Mouse (Mus musculus): ENCODE data around the gene Ilvbl. TPM values are rescaled to one million over a fixed set of nuclear protein-coding genes. Genes with fewer than 3 reads are reported as not detected.
A peak's percentile ranks its signal among the peaks of the same experiment; 100 is the strongest.
"Not testable (repeated sequence)": the region's sequence is repeated elsewhere in the genome, so short reads cannot be mapped to it uniquely, and the experiment has no call there.

Ilvbl gene
- 10 to 100 TPM; 15.6 to 24.1 TPM for total RNA-seq (2021)

DNA sequence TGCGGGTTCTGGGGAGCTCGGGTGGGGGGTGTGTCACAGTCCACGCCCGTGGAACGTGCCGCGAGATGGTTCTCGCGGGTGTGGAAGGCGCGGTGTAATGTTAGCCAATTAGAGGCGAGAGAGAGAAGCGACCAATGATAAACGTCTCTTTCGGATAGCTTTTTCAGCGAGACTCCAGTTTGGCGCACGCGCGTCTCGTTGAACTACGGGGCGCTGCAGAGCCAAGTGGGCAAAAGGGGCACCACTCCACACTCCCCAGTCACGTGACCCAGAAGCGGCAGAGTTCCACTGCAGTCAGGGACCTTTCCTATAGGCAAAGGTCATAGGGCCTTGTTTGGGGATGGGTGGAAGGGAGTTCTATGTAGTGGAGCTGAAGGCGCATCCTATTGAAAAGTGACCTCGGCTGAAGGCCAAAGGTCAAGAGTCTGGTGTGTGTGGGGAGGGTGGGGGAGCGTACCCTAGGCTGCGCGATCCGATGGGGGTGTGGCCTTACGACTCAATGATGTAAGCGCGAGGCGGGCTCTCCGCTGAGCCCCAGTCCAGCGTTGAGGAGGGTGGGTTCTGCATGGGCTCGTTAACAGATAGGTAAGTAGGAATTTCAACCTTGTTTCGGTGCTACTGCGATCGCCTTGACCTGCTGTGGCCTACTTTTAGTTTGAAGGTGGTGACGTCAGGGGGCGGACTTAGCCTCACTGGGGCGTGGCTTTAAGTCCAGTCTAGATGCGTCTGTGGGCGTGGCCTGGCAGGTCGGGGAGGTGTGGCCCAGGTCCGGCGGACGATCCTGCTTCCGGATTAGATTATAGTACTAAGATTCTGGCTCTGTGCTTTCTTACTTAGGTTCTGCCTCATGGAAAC, at the start of gene Ilvbl:
Gene Ilvbl, plus strand, starts transcription at position 97 of the 855 bp plus-strand sequence.
- DNase-seq, result peak; percentile 88 to 89

DNA sequence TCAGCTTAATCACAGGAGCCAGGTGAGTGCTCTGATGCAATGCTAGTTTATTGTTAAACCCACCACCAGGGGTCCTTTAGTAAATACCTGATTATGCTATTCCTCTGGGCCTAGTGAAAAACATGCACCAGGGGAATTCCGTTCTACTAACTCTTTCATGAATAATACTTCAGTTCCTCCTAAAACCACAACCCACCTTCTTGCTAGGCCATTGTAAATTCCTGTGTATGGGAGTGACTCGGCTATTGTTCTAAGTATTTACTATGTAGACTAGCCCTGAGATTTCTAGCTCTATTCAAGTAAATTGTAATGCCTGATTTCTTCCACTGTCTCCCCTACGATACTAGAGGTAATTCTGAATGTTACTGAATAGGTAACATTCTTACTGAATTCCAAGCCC, 49.1 kb upstream of the Ilvbl start:
- not testable (repeated sequence) for DNase-seq

DNA sequence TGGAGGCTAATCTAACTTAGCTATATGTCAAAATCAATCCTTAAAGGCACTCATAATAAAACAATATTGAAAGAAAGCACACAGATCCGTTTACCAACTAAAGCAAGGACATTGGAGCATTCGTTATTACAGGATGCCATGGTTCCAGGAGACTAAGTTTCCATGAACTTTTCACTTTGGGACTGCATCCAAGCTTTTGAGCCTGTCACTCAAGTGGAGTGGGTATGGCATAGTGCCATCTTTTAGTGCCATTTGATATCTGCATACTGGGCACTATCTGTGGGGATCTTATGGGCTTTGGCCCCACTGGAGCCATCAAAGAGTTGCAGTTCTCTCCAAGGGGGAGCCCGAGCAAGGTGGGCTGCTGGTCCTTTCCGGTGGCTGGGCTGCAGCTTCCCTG, 48.6 kb upstream of the Ilvbl start:
- no peak for DNase-seq

DNA sequence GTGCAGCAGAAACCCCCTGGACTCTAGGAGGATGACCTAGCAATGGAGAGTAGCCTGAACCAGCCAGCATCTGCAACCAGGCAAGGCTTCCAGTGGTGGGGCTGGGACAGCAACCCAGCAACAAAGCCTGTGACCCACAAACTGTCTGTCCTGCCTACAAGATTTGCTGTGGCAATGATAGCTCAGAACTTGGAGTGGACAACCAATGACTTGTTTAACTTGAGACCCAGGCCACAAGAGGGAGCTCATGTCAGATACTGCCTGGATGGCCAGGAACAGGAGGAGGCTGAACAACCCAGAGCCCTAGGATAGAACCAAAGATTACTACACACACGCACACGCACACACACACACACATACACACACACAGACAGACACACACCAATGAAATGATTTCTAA, 33.2 kb upstream of the Ilvbl start:
- peak in 1 of 2 experiments; percentile 3 for DNase-seq

DNA sequence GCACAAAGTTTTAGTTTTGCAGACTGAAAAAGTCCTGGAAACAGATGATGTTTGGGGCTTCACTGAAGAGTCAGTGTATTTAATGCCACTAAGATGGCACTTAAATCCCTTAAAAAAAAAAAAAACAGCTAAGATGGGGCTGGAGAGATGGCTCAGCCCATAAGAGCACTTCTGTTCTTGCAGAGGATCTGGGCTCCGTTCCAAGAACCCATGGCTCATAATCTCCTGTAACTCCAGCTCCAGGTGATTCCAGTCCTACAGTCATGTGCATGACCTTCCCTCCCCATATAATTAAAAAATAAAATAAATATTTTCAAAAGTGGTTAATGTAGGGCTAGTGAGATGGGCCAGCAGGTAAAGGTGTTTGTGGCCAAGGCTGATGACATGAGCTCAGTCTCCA, 9.1 kb upstream of the Ilvbl start:
- DNase-seq, result no peak

DNA sequence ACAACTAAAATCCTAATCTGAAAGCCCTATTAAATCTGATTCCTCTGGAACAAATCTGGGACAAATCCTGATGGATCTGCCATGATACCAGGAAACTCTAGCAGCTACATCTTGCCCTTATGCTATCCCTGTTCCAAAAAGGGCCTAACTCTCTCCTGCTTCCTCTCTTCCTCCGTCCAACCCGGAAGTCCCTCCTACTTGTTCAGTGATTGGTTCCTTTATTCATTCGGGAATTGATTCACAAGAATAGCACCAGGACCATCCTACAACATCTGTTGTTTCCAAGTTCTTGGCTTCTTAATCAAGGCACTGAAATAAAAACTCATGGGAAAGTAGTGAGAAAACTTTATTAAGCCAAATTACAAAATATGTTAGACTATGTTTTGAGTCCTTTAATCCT, 5.0 kb upstream of the Ilvbl start:
- DNase-seq, result no peak

DNA sequence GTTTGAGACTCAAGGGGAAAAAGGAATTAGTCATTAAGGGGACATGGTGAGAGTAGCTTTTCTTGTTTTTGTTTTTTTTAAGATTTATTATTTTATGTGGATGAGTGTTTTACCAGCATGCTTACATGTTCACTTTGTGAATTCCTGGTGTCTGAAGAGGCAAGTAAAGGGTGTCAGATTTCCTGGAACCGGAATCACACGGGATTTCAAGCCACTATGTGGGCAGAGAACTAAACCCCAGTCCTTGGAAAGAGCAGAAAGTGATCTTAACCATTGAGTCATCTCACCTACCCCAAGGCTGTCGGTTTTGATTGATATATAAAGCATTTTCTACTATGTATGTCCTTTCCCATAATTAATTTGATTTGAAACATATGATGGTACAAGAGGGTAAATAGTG, 4.5 kb upstream of the Ilvbl start:
- no peak for DNase-seq

DNA sequence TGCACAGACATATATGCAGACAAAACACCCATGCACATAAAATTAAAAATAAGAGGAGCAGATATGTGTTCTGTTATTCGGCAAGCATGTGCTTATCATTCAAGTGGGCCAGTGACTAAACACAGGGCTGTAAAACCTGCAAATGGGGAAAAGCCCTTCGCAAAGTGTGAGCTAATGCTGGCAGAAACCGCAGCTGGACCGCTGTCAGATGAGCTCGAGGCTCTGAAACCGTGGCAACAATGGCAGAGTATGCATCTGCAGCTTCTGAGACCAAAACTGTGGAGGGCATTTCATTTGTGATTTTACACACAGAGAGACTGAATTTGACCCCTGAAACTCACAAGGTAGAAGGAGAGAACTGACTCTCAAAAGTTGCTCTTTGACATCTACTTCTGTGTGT, 3.7 kb upstream of the Ilvbl start:
- no peak for DNase-seq

DNA sequence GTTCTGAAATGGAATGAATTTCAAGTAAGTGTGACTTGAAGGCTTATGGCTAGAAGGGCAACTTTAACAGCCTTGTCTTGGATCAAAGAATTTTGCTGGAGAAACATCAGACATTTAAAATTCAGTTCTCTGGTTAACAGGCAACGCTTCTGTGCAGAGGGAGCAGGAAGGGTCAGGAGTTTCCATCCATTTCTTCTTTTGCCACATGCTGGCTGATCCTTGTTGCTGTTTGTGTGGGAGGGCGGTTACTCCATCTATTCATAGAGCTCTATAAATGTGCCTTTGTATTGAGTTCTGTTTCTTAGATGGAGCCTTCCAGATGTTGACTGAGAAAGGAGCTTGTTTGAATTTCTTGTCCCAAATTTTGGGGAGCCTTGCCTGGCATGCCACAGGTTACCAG, 3.2 kb upstream of the Ilvbl start:
- no peak for DNase-seq

DNA sequence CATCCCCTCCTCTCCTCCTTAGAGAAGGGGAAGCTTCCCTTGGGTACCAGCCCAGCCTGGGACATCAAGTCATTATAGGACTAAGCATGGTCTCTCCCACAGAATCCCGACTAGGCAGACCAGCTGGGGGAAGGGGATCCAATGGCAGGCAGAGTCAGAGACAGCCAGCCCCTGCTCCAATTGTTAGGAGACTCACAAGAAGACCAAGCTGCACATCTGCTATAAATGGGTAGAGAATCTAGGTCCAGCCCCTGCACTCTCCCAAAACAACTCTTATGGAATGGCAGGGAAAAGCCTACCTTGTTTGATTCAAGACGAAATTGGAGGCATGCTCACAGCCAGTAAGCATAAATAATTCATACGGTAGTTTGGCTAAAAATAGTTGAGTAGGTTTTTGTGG, 920 bp upstream of the Ilvbl start:
- no peak for DNase-seq

DNA sequence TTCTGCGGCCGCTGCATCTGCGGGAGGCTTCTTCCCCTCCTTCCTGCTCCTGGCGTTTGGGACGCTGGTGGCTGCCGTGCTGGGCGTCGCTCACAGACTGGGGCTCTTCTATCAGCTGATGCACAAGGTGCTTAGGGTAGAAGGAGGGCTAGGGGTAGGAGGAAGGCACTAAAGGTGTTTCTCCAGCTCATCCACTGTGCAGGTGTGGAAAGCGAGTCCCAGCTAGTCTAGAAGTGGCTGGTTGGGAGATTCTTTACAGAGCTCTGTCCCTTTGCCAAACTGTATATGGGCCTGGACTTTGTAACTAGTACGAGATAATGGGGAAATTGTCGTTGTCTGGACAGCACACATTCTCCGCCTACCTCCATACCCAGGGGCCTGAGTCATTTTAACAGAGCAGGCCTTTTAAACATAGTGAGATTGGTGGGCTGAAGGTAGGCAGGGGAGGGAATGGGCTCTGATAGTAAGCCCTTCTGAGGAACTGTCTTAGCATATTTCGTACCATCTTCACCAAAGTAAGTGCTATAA, 1.0 kb downstream of the Ilvbl start:
- DNase-seq, result no peak

DNA sequence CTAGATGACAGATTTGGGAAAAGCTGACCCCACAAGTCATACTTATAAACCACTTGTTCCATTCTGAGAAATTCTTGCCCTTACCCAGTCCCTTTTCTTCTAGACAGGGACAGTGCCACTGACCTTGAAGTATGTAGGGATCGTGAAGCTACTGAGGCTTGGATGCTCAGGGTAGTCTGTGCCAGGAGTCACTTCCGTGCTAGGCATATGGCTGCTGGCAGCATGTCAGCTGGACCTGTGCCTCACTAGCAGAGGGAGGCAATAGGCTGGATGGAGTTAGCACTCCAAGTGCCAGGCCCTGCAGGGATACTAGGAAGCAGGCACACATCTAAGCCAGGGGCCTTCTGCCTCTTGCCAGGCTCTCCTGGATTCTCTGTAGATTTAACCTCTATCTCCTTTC, 1.5 kb downstream of the Ilvbl start:
- DNase-seq, result peak; percentile 30 to 61

DNA sequence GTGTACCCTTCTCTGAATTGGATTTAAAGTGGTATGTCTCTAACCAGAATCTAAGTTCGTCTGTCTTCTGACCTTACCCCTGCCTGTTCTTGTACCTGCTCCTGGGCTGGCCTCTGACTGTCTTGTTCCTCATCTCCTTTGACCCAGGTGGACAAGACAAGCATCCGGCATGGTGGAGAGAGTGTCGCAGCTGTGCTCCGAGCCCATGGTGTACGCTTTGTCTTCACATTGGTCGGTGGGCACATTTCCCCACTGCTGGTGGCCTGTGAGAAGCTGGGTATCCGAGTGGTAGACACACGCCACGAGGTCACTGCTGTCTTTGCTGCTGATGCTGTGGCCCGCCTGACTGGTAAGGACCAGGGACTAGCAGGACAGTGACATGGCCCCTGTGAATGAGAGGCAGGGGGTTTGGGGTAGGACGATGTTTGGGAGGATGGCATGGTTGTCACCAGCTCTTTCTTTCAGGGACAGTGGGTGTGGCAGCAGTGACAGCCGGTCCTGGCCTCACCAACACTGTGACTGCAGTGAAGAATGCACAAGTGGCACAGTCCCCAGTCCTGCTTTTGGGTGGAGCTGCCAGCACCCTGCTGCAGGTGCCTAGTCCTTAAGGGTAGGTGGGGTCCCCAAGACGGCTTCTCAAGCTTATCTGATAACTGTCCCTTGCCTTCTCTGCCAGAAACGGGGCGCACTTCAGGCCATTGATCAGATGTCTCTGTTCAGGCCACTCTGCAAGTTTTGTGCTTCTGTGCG, 2.5 kb downstream of the Ilvbl start:
- no peak for DNase-seq

DNA sequence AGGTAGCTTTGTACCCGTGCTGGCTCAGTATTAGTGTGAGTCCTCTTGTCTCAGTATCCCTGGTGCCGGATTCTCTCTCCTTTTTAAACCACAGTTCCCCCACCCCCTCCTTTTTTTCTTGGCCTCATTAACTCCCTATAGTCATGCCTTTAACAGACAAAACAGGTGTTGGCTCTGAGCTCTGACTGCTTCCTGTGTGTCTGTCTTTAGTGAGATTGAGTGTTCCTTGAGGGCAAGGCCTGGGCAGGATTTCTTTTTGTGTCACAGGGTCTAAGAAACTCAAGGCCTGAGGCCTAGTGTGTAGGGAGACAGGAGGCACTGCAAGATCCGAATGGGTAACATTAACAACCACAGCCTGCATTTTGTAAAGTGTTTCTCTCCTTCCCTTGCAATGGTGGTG, 4.1 kb downstream of the Ilvbl start:
- DNase-seq, result no peak

DNA sequence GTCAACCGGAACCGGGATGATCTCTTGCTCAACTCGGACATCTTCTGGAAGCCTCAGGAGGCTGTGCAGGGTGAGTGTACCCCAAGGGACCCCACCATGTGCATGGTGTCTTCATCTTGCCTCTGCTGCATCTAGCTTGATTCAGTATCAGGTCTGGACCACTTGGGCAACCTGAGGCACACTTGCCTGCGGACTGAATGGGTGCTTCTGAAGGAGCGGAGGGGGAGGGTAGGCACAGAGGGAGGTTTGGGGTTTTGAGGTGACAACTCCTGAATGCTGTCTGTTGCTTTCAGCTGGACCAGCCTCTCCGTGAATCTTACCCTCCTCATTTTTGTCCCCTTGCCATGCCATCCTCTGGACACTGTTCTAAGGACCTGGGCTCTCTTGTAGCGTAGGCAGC, 7.0 kb downstream of the Ilvbl start:
- no peak for DNase-seq

DNA sequence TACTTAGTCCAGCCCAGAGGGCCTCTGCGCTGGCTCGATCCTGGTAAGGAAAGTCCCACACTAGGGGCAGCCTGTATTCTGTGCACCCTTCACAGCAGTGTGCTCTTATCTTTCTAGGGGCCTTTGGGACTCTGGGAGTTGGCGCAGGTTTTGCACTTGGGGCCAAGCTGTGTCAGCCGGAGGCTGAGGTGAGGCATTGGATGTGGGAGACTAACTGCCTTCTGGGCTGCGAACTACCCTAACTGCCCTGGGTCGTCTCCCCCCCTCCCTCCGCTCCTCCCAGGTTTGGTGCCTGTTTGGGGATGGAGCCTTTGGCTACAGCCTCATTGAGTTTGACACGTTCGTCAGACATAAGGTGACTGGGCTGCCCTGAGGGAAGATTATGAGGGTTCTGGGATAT, 9.2 kb downstream of the Ilvbl start:
- DNase-seq, result no peak

DNA sequence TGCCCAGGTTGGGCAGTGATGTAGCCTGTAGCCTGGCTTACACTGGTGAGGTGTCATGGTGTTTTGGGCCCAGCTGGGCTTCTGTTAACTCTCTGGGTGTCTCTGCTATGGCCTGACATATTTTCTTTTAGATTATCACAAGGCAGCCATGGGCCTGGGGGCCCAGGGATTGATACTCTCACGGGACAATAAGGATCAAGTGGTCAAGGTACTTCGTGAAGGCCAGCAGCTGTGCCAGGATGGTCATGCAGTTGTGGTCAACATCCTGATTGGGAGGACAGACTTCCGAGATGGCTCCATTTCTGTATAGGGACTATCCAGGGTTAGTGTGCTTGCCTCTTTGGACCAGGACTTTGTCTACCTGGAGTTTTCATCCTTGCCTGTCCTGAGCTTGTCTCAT, 9.8 kb downstream of the Ilvbl start:
- DNase-seq, result no peak

DNA sequence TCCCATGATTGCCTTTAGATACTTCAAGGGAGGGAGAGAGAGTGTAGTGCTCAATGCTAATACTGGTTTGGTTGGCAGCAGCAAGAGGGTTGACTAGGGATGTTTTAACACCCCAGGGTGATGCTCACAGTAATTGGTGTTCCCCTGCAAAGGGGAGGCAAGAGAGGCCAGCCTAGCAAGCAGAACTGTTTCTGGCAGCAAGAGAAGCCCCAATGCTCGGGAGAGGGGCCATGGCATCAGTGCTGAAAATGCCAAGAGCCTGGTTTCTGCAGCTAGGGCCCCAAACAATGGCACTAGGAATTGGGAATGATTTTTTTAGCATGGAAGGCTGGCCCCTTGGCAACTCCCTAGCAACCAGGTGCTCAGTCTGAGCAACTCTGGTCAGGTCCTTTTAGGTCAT, 10.8 kb downstream of the Ilvbl start:
- no peak for DNase-seq

DNA sequence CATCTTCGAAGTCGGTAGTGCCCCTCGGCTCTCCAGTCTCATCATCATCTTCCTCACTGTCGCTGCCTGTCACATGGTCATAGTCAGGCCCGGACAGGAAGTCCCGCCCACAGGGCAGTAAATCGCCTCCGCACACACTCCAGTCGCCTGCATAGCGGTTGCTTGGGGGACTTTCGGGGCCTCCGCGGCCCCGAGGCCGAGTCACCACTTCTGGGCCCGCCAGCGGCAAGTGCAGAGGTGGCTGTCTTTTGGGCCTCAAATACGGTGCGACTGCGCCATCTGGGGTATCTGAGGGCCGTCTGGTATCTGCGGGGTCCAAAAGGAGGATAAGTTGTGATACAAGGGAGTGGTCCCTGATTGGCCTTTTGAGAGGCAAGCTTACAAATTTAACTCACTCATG, 11.5 kb downstream of the Ilvbl start:
- no peak for DNase-seq

DNA sequence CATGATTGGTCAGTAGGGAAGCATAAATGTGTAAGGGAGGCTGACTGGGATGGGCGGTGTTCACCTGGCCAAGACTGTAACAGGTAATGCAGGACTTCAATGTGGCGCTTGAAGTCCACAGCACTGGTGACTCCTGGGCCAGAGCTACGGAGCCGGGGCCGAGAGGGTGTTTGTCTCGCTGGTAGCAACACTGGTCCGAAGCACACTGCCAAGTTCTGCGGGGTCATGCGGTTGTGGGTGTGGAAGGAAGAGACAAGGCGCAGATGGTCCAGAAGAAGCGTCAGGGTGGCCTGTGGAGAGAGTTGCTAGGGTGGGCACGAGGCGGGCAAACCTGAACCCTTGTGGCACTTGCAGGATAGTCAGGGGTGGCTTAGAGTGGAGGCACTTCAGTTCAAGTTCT, 11.9 kb downstream of the Ilvbl start:
- no peak for DNase-seq

DNA sequence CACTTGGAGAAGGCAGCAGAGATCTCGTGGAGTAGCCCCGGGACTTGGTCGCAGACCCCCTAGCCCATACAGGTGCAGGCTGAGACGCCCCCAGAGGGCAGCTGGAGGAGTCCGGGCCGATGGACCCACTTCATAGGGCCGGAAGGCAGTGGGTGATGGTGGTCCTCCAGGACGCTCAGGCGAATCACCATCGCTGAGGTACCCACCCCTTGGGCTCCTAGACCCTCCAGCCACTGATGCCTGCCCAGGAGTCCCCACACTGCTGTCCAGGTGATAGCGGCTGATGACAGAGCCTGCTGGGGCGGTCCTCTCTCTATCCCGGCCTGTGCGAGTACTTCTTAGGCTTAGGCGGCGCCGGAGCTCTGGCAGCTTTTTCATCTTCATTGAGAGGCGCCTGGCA, 15.1 kb downstream of the Ilvbl start:
- no peak for DNase-seq

DNA sequence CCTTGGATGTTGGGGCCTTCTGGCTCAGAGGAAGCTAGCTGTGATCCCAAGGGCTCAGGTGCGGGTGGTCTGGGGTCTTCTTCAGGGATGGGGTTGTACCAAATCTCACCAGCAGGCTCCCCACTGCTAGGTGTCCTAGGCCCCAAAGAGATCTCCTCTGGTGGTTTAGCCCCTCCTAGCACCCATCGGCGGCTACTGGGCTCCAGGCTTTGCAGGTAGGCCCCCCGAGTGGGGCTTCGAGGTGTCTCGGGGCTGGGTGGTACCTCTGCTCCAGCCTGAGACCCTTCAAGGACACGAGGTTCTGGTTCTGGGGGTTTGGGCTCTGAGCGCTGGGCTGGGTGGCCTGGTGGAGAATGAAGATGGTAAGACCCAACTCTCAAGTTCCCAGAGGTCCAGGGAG, 15.8 kb downstream of the Ilvbl start:
- no peak for DNase-seq

DNA sequence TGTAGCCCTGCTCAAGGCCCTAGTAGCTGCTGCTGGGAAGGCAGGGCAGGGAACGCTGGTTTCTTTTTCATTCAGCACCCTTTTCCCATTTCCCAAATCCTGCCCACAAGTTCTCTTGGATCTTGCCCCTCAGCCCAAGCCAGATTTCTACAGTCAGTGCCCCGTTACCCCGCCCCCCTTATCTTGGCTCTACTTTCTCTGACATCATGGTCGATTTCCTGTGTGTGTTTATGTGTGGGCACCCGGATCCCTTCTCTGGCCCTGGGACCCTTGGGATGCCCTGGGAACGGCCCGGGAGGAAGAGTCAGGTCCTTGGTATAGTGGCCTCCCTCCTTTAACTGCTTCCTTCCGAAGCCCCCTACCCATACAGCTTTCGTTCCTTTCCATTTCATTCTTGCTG, 16.6 kb downstream of the Ilvbl start:
- DNase-seq, result no peak

Measured in layer of hippocampus, postnatal 36 days (tissue).